8 mouse cellular contexts compared by ENCODE assay signal in genomic region chr11:98192901-98193805, GRCm38 (mm10). TPM values are rescaled to one million over a fixed set of nuclear protein-coding genes. Genes with fewer than 3 reads are reported as not detected.
DNase-seq lines count a peak whose midpoint lies in the region; ATAC-seq lines count a peak whose summit lies in the region.

Gene Med1, minus strand, starts transcription at chr11:98193293.

- DNase-seq in NIH3T3 (ENCODE audit: low read depth), result peak; percentile 98
- DNase-seq in cerebellum, postnatal 10 days, result peak; percentile 95 to 96
- DNase-seq in frontal cortex, postnatal 10 days (ENCODE audit: low spot score in 2 of 2), result peak; percentile 86 to 89
- DNase-seq in layer of hippocampus, postnatal 14 days (ENCODE audit: low spot score in 2 of 2), result peak; percentile 93
- peak; percentile 93 for DNase-seq in lung, postnatal 14 days
- DNase-seq in retina, adult 2 months (ENCODE audit: low read depth, low spot score), result peak; percentile 81
- DNase-seq in thymus, postnatal 36 days, result peak; percentile 88 to 92

- under 1% methylated on average over 53 of the region's 53 CpGs for WGBS in hindbrain, embryonic 12.5 days

- H3K4me3 ChIP-seq in hindbrain, embryonic 12.5 days, result peak within 1 kb of the TSS; percentile 89

- ATAC-seq in hindbrain, embryonic 12.5 days (ENCODE audit: low FRiP score), result peak; percentile 96

- no peaks in the 10 kb centered on the region for H3K9me3 ChIP-seq in hindbrain, embryonic 12.5 days (replicated peaks)

- H3K4me1 ChIP-seq in hindbrain, embryonic 12.5 days, result peaks cover 9% of the 10 kb centered on the region

- H3K36me3 ChIP-seq in hindbrain, embryonic 12.5 days, result peaks cover 12% of the 10 kb centered on the region

- peak within 1 kb of the TSS; percentile 88 for H3K9ac ChIP-seq in hindbrain, embryonic 12.5 days

- peak within 1 kb of the TSS; percentile 93 for H3K27ac ChIP-seq in hindbrain, embryonic 12.5 days

- H3K27me3 ChIP-seq in hindbrain, embryonic 12.5 days, result no peaks in the 10 kb centered on the region

- H3K4me2 ChIP-seq in hindbrain, embryonic 12.5 days (replicated peaks), result peak within 1 kb of the TSS; percentile 67

RNA-seq across cellular contexts. Expression of gene Med1, which starts in this region (rescaled TPM):
- polyA plus RNA-seq in hindbrain, embryonic 12.5 days (2016; fragmentation: Nextera tagmentation; extraction: Ambion mirVana), result 74.3 and 84.9 TPM in 2 replicates
- total RNA-seq in layer of hippocampus, postnatal 14 days (2021), result 10 to 100 TPM; 44.8 to 51.3 TPM

Comparison
In these comparisons a context has a peak if more than half of its experiments do, and no peak if none do; other contexts are left out.
1. Peak in every context shown above with its lines: DNase-seq, ATAC-seq, H3K4me3 ChIP-seq and H3K27ac ChIP-seq.